Mouse (Mus musculus): Measurements from ENCODE around the gene Galnt6.

DNA sequence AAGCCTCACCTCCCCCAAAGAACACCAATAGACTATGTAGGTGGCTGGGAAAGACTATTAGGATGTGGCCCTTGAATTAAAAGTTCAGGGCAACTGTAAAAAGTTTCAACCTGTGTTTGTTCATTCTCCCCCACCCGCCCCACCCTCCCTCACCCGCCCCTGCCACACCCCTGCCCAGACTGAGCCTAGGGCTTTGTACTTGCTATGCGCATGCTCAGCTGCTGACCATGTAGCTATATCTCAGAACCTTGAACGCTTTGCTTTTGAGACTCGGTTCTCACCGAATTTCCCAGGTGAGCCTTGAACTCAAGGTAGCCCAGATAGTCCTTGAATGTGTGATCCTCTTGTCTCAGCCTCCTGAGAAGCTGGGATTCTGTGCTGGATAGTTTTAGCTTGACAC lies 27.3 kb downstream of the Galnt6 start:
- TF ChIP-seq CTCF (IDR thresholded peaks at IDR 0.05; ENCODE audit: borderline replicate concordance, extremely low read depth, insufficient read depth, insufficient read length) = no peak
- no peak for TF ChIP-seq POLR2A (IDR thresholded peaks at IDR 0.05; ENCODE audit: borderline replicate concordance, extremely low read depth, insufficient read depth, insufficient read length, poor library complexity, severe bottlenecking)
